Comparison of ENCODE assay signal across 9 mouse cellular contexts in genomic region chr17:68273527-68273926, GRCm38 (mm10). TPM values are rescaled to one million over a fixed set of nuclear protein-coding genes. Genes with fewer than 3 reads are reported as not detected.
DNase-seq lines count a peak whose midpoint lies in the region; ATAC-seq and TF ChIP-seq lines count a peak whose summit lies in the region.
"Had no signal": no experiment of that assay in that cellular context is flagged by ENCODE, and none has a peak within 500 bp of the region (broad histone marks: within the 10 kb centered on the region; RNA-seq: fewer than 3 reads in every experiment).

L3mbtl4 (plus strand) TSS chr17:68273797.

- H3K4me2 ChIP-seq in heart, embryonic 13.5 days = peak within 1 kb of the TSS; percentile 75
- peak within 1 kb of the TSS; percentile 99 for H3K4me2 ChIP-seq in embryonic facial prominence, embryonic 13.5 days
- peak within 1 kb of the TSS; percentile 83 for H3K4me2 ChIP-seq in intestine, postnatal 0 days (replicated peaks; ENCODE audit: low read depth)
- H3K4me2 ChIP-seq in liver, embryonic 13.5 days = peak within 1 kb of the TSS; percentile 56

- no peak for DNase-seq in heart, postnatal 14 days
- DNase-seq in ZHBTc4 (ENCODE audit: low read depth, low spot score) = peak; percentile 58
- no peak for DNase-seq in liver, embryonic 13.5 days
- DNase-seq in right cerebral cortex, postnatal 14 days = peak; percentile 23
- no peak for DNase-seq in layer of hippocampus, postnatal 25 days (ENCODE audit: extremely low spot score in 1 of 2, low spot score in 1 of 2)

- H3K4me3 ChIP-seq in heart, embryonic 13.5 days = peak within 1 kb of the TSS; percentile 48
- peak within 1 kb of the TSS; percentile 49 for H3K4me3 ChIP-seq in embryonic facial prominence, embryonic 13.5 days
- peak within 1 kb of the TSS; percentile 41 for H3K4me3 ChIP-seq in intestine, postnatal 0 days (ENCODE audit: low read depth, low read length)
- peak within 1 kb of the TSS; percentile 21; the same call in 1 of the 2 replicates for H3K4me3 ChIP-seq in liver, embryonic 13.5 days (replicated peaks)

- no peak; the same call in 1 of the 2 replicates for ATAC-seq in heart, embryonic 13.5 days (ENCODE audit: extremely low read depth, insufficient number of reproducible peaks, low FRiP score, low TSS enrichment)
- peak; percentile 62; the same call in 1 of the 2 replicates for ATAC-seq in embryonic facial prominence, embryonic 13.5 days (ENCODE audit: insufficient number of reproducible peaks, insufficient read depth, low FRiP score, low TSS enrichment, low read depth)
- peak; percentile 73 for ATAC-seq in intestine, postnatal 0 days
- no peak for ATAC-seq in liver, embryonic 13.5 days (ENCODE audit: low read depth)

- no peaks in the 10 kb centered on the region for H3K9me3 ChIP-seq in heart, embryonic 13.5 days
- H3K9me3 ChIP-seq in embryonic facial prominence, embryonic 13.5 days = no peaks in the 10 kb centered on the region
- H3K9me3 ChIP-seq in intestine, postnatal 0 days (ENCODE audit: control insufficient read depth) = no peaks in the 10 kb centered on the region
- no peaks in the 10 kb centered on the region for H3K9me3 ChIP-seq in liver, embryonic 13.5 days (replicated peaks)

- intact Hi-C loops in heart, postnatal 14 days (cut with DNase I) = no loop called here

- H3K36me3 ChIP-seq in heart, embryonic 13.5 days = no peaks in the 10 kb centered on the region
- H3K36me3 ChIP-seq in embryonic facial prominence, embryonic 13.5 days = no peaks in the 10 kb centered on the region
- H3K36me3 ChIP-seq in intestine, postnatal 0 days (ENCODE audit: control insufficient read depth, insufficient read depth) = no peaks in the 10 kb centered on the region
- no peaks in the 10 kb centered on the region for H3K36me3 ChIP-seq in liver, embryonic 13.5 days

- peak; percentile 45; the same call in 1 of the 2 replicates for TF ChIP-seq CTCF in intestine, postnatal 0 days (IDR thresholded peaks at IDR 0.05; ENCODE audit: low read depth)

- under 1% methylated on average over 29 of the region's 29 CpGs for WGBS in heart, embryonic 13.5 days
- WGBS in embryonic facial prominence, embryonic 13.5 days = 1% methylated on average over 29 of the region's 29 CpGs
- WGBS in intestine, postnatal 0 days = 1% methylated on average over 29 of the region's 29 CpGs
- 4% methylated on average over 24 of the region's 29 CpGs for WGBS in liver, embryonic 13.5 days (ENCODE audit: insufficient replicate concordance)

- peaks cover 61% of the 10 kb centered on the region for H3K27me3 ChIP-seq in heart, embryonic 13.5 days (replicated peaks)
- peaks cover 56% of the 10 kb centered on the region for H3K27me3 ChIP-seq in embryonic facial prominence, embryonic 13.5 days
- H3K27me3 ChIP-seq in intestine, postnatal 0 days (replicated peaks; ENCODE audit: control insufficient read depth, insufficient read depth, low read length) = peaks cover 7% of the 10 kb centered on the region; the same call in 1 of the 2 replicates
- peaks cover 21% of the 10 kb centered on the region for H3K27me3 ChIP-seq in liver, embryonic 13.5 days

- peak within 1 kb of the TSS; percentile 42 for H3K9ac ChIP-seq in heart, embryonic 13.5 days
- H3K9ac ChIP-seq in embryonic facial prominence, embryonic 13.5 days = peak within 1 kb of the TSS; percentile 46
- no peak within 1 kb of the TSS for H3K9ac ChIP-seq in intestine, postnatal 0 days (ENCODE audit: low read depth, low read length)
- H3K9ac ChIP-seq in liver, embryonic 13.5 days = no peak within 1 kb of the TSS

- H3K4me1 ChIP-seq in heart, embryonic 13.5 days = peaks cover 7% of the 10 kb centered on the region; the same call in 1 of the 2 replicates
- peaks cover 8% of the 10 kb centered on the region for H3K4me1 ChIP-seq in embryonic facial prominence, embryonic 13.5 days
- no peaks in the 10 kb centered on the region for H3K4me1 ChIP-seq in intestine, postnatal 0 days (replicated peaks; ENCODE audit: control insufficient read depth, insufficient read depth, low read length)
- H3K4me1 ChIP-seq in liver, embryonic 13.5 days (replicated peaks) = no peaks in the 10 kb centered on the region

- no peak within 1 kb of the TSS for H3K27ac ChIP-seq in heart, embryonic 13.5 days (replicated peaks)
- H3K27ac ChIP-seq in embryonic facial prominence, embryonic 13.5 days = no peak within 1 kb of the TSS
- no peak within 1 kb of the TSS for H3K27ac ChIP-seq in intestine, postnatal 0 days (ENCODE audit: low read depth, low read length)
- no peak within 1 kb of the TSS for H3K27ac ChIP-seq in liver, embryonic 13.5 days

RNA-seq across cellular contexts. Expression of gene L3mbtl4, which starts in this region (rescaled TPM):
- 0.21 TPM in 1 of 2 replicates, not detected in the other for polyA plus RNA-seq in heart, embryonic 13.5 days (2015; fragmentation: Nextera tagmentation; extraction: Ambion mirVana)
- not detected for total RNA-seq in heart, postnatal 14 days (2021)
- 0.12 and 0.25 TPM in 2 replicates for polyA plus RNA-seq in embryonic facial prominence, embryonic 13.5 days (2015; fragmentation: Nextera tagmentation; extraction: Ambion mirVana)
- polyA plus RNA-seq in intestine, postnatal 0 days (2015; fragmentation: Nextera tagmentation; extraction: Ambion mirVana) = 0.18 and 0.37 TPM in 2 replicates
- not detected in 2 replicates for polyA plus RNA-seq in liver, embryonic 13.5 days (2015; fragmentation: Nextera tagmentation; extraction: Ambion mirVana)
- total RNA-seq in layer of hippocampus, postnatal 25 days (2021) = under 1 TPM; 0.54 to 0.73 TPM
- total RNA-seq: MEL had no signal

Comparison
In these comparisons a context has a peak if more than half of its experiments do, and no peak if none do; other contexts are left out.
1. Peak in ATAC-seq, H3K4me3 ChIP-seq, H3K9ac ChIP-seq and H3K4me2 ChIP-seq in embryonic facial prominence, embryonic 13.5 days; RNA of the gene not detected or under 1 TPM.
2. Peak in ATAC-seq, H3K4me3 ChIP-seq and H3K4me2 ChIP-seq in intestine, postnatal 0 days; RNA of the gene not detected or under 1 TPM.
3. DNase-seq: peak in ZHBTc4 (single experiment) and right cerebral cortex, postnatal 14 days (single experiment); none in heart, postnatal 14 days (0 of 2), liver, embryonic 13.5 days (single experiment) and layer of hippocampus, postnatal 25 days (0 of 2).
4. Peak in every context shown above with its lines, with median percentiles within 50 percentile points of each other: H3K4me2 ChIP-seq and H3K4me3 ChIP-seq.